Mouse (Mus musculus) retina, adult 2 months (tissue): Measurements from ENCODE around the gene Rhbdd1.

Source experiments
- DNase-seq: peaks from one replicate; pipeline ENCODE4 v3.0.0-alpha.2; 2012; ENCODE audit warnings: low read depth, low spot score

The Rhbdd1 gene

GRCm38 (mm10) chr1:82316111-82316745 is at the start of gene Rhbdd1:
TSS of gene Rhbdd1 (plus strand) at chr1:82316452.
- peak; percentile 97 for DNase-seq

GRCm38 (mm10) chr1:82267547-82267946 is 48.7 kb upstream of the Rhbdd1 start:
- DNase-seq = no peak

- no peak for DNase-seq
Measured at GRCm38 (mm10) chr1:82272231-82272630, 44.0 kb upstream of the Rhbdd1 start.

- DNase-seq = no peak
Measured at GRCm38 (mm10) chr1:82273529-82273928, 42.7 kb upstream of the Rhbdd1 start.

GRCm38 (mm10) chr1:82274361-82274760 is 41.9 kb upstream of the Rhbdd1 start:
- no peak for DNase-seq

- no peak for DNase-seq
Measured at GRCm38 (mm10) chr1:82279768-82280167, 36.5 kb upstream of the Rhbdd1 start.

GRCm38 (mm10) chr1:82281823-82282222 is 34.4 kb upstream of the Rhbdd1 start:
- DNase-seq = no peak

GRCm38 (mm10) chr1:82282992-82283611 is 33.1 kb upstream of the Rhbdd1 start:
- DNase-seq = peak; percentile 78

- DNase-seq = no peak
Measured at GRCm38 (mm10) chr1:82283901-82284301, 32.4 kb upstream of the Rhbdd1 start.

- no peak for DNase-seq
Measured at GRCm38 (mm10) chr1:82284403-82284802, 31.8 kb upstream of the Rhbdd1 start.

GRCm38 (mm10) chr1:82285461-82286189 is 30.6 kb upstream of the Rhbdd1 start:
- DNase-seq = no peak

GRCm38 (mm10) chr1:82286190-82287051 is 29.8 kb upstream of the Rhbdd1 start:
- no peak for DNase-seq

GRCm38 (mm10) chr1:82287052-82287775 is 29.0 kb upstream of the Rhbdd1 start:
- no peak for DNase-seq

- no peak for DNase-seq
Measured at GRCm38 (mm10) chr1:82287776-82288325, 28.4 kb upstream of the Rhbdd1 start.

- DNase-seq = no peak
Measured at GRCm38 (mm10) chr1:82288421-82288990, 27.7 kb upstream of the Rhbdd1 start.

GRCm38 (mm10) chr1:82289116-82289989 is 26.9 kb upstream of the Rhbdd1 start:
- DNase-seq = no peak

GRCm38 (mm10) chr1:82289990-82290681 is 26.1 kb upstream of the Rhbdd1 start:
- no peak for DNase-seq

- DNase-seq = no peak
Measured at GRCm38 (mm10) chr1:82290723-82291150, 25.5 kb upstream of the Rhbdd1 start.
